Mouse (Mus musculus): ENCODE results near the gene Gm20509.

GRCm38 (mm10) chr9:73089222-73089920 lies 12.9 kb upstream of the Gm20509 start:
- TF ChIP-seq POLR2A (IDR thresholded peaks at IDR 0.05; ENCODE audit: borderline replicate concordance, extremely low read depth, low read depth, low read length): no peak
- TF ChIP-seq CTCF (IDR thresholded peaks at IDR 0.05; ENCODE audit: insufficient read depth, low read length): no peak
